Mouse (Mus musculus) ES-Bruce4 (cell line): Measurements from ENCODE around the gene Sox5.

Experiments used
- CTCF ChIP-seq: IDR thresholded peaks from one replicate; pipeline ENCODE4 v1.8.1; 2011; ENCODE audit warnings: low read depth, low read length
- EP300 ChIP-seq: IDR thresholded peaks from 2 replicates; pipeline ENCODE4 v1.6.1; 2011; ENCODE audit warnings: low read depth, low read length; ENCODE audit not compliant: insufficient read depth
- POLR2A ChIP-seq: IDR thresholded peaks from one replicate; pipeline ENCODE4 v1.8.1; 2011; ENCODE audit warnings: low read length; ENCODE audit not compliant: insufficient read depth

- TF ChIP-seq POLR2A (no peak), CTCF (no peak), EP300 (no peak)
Measured at GRCm38 (mm10) chr6:144485578-144485977, 296.2 kb downstream of the Sox5 start.
